Mouse (Mus musculus): ENCODE data around the gene Samt2.
"Not testable (repeated sequence)": the region's sequence is repeated elsewhere in the genome, so short reads cannot be mapped to it uniquely, and the experiment has no call there.

The Samt2 gene

DNA sequence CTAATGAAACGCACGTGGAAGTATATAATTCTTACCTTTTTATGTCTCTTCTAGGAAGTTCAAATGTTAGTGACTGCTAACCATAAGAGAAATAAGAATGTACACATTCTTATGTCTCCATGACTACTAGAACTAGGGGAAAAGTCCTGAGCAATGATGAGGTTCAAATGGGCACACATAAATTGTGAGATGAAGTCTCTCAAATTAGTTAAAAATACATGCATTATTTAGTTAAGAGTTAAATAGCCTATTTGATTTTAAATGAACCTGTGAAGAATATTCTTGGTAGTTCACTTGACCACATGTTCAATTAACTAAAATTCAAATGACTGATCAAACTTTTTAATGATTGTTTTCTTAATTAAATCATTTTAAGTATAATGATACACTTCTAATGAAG is at the start of gene Samt2:
Samt2 (minus strand) TSS at position 101 of the 400 bp plus-strand sequence.
- DNase-seq (ENCODE audit: low spot score in 2 of 2), result not testable (repeated sequence)
